Mouse (Mus musculus) liver, embryonic 13.5 days (tissue): ENCODE data around the gene Srrm3. TPM values are rescaled to one million over a fixed set of nuclear protein-coding genes. Genes with fewer than 3 reads are reported as not detected.

Experiments used
- ATAC-seq: fragments of 200-750 bp; cut with Nextera tagmentation; 2 replicates; pipeline ENCODE4 v1.8.0; 2017; ENCODE audit warnings: low read depth, mild to moderate bottlenecking, moderate number of reproducible peaks, moderate library complexity
- DNase-seq: peaks from one replicate; pipeline ENCODE4 v3.0.0; 2022
- H3K27ac ChIP-seq: fragments of 300-500 bp; sonication (generic); 2 replicates; pipeline ENCODE4 v1.5.1; 2015; ENCODE audit warnings: moderate library complexity, mild to moderate bottlenecking, inconsistent platforms
- H3K27me3 ChIP-seq: fragments of 300-500 bp; sonication (generic); 2 replicates; pipeline ENCODE4 v1.6.1; 2015; ENCODE audit warnings: mild to moderate bottlenecking, inconsistent platforms
- H3K36me3 ChIP-seq: fragments of 300-500 bp; sonication (generic); 2 replicates; pipeline ENCODE4 v1.6.1; 2015; ENCODE audit warnings: mild to moderate bottlenecking, inconsistent platforms
- H3K4me1 ChIP-seq: fragments of 300-500 bp; sonication (generic); replicated peaks from 2 replicates; pipeline ENCODE4 v1.6.1; 2015; ENCODE audit warnings: inconsistent platforms
- H3K4me2 ChIP-seq: fragments of 300-500 bp; sonication (generic); 2 replicates; pipeline ENCODE4 v1.6.1; 2015; ENCODE audit warnings: inconsistent platforms, mild to moderate bottlenecking, moderate library complexity
- H3K4me3 ChIP-seq: fragments of 300-500 bp; sonication (generic); replicated peaks from 2 replicates; pipeline ENCODE4 v1.5.1; 2015; ENCODE audit warnings: mild to moderate bottlenecking, inconsistent platforms
- H3K9ac ChIP-seq: fragments of 300-500 bp; sonication (generic); 2 replicates; pipeline ENCODE4 v1.6.1; 2015; ENCODE audit warnings: mild to moderate bottlenecking, inconsistent platforms
- H3K9me3 ChIP-seq: fragments of 300-500 bp; sonication (generic); replicated peaks from 2 replicates; pipeline ENCODE4 v1.6.1; 2016; ENCODE audit warnings: inconsistent platforms
- WGBS: fragments of 180-500 bp; shearing (Covaris S2); methylation state at CpG from one replicate; pipeline ENCODE4 v1.1.7; 2015; ENCODE audit not compliant: insufficient replicate concordance; 5-methylcytosine and 5-hydroxymethylcytosine counted together
- microRNA-seq: library from miRNA; unstranded; fragments of <30 nt; microRNA quantifications from one replicate; pipeline ENCODE4, GENCODE M21; 2016
- polyA plus RNA-seq: library from polyadenylated mRNA; unstranded; fragments of >200 nt; fragmentation: Nextera tagmentation; extraction: Ambion mirVana; gene quantifications from 2 replicates; pipeline ENCODE4 v1.2.1, GENCODE M21; 2015

Srrm3 gene
- polyA plus RNA-seq, 1 experiment from 2014 or later, result not detected

- peaks cover 83% of the 10 kb centered on the region for H3K36me3 ChIP-seq
These were observed 109.9 kb downstream of the Srrm3 start for GRCm38 (mm10) chr5:135916601-135917000.

DNA sequence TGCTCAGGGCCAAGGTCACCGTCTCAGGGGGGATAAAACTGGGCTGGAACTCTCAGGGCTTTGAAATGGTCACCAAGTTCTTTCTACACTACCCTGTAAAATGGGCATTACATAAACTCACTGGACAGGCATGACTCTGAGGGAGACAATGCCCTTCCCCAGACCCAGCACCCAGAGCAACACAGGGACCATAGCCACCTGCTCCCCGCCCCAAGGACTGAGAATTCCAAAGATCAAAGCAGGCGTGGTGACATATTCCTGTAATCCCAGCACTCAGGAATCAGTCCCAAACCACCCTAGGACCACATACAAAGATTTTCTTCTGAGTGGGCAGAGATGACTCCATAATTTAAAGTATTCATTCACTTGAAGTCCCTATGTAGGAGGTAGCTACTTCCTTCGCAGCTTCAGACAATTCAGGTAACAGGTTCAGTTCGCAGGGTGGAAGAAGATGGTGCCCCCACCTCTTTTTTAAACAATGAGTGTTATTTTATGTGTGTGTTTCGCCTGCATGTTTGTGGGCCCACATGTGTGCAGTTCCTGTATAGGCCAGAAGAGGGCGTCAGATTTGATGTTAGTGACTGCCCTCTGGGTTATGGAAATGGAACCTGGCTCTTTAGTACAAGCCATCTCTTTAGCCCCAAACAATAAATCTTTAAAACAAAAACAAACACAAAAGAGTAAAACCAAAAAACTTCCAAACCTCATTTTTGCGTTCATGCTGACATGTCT, 110.8 kb downstream of the Srrm3 start:
- Histone ChIP-seq H3K36me3 (peaks cover 83% of the 10 kb centered on the region), H3K4me1 (peaks cover 46% of the 10 kb centered on the region), H3K9ac (no peak overlapping the region), H3K9me3 (no peaks in the 10 kb centered on the region), H3K27me3 (no peaks in the 10 kb centered on the region), H3K27ac (no peak overlapping the region), H3K4me2 (no peak overlapping the region), H3K4me3 (no peak overlapping the region)
- DNase-seq (no peak), ATAC-seq (no peak)
- 78% methylated on average over 8 of the region's 8 CpGs for WGBS

More at GRCm38 (mm10) chr5:135916601-135917000, 109.9 kb downstream of the Srrm3 start:
- 78% methylated on average over 3 of the region's 3 CpGs for WGBS
- DNase-seq (no peak), ATAC-seq (no peak)
- H3K9ac ChIP-seq, result no peak overlapping the region
- no peak overlapping the region for H3K27ac ChIP-seq
- no peak overlapping the region for H3K4me2 ChIP-seq
- peaks cover 49% of the 10 kb centered on the region for H3K4me1 ChIP-seq
- no peaks in the 10 kb centered on the region for H3K27me3 ChIP-seq
- no peaks in the 10 kb centered on the region for H3K9me3 ChIP-seq
- no peak overlapping the region for H3K4me3 ChIP-seq

DNA sequence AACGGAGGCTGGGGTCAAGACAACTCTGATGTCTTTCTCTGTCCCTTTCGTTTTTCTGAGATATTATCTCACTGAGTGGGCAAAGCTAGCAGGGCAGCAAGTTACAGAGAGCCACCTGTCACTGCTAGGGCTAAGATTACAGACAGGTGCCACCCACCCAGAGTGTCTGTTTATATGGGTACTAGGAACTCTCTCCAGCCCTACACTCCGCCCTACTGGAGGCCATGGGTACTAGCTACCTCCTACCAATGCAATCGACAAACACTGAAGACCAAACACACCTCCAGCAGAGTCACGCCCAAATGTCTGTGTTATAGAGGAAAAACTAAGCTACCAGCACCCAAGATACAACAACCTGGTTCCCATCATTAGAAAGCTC, 111.4 kb downstream of the Srrm3 start:
- Histone ChIP-seq H3K36me3 (peaks cover 85% of the 10 kb centered on the region), H3K27me3 (no peaks in the 10 kb centered on the region), H3K4me2 (no peak overlapping the region), H3K9me3 (no peaks in the 10 kb centered on the region), H3K27ac (no peak overlapping the region), H3K9ac (no peak overlapping the region), H3K4me1 (peaks cover 41% of the 10 kb centered on the region), H3K4me3 (no peak overlapping the region)
- WGBS, result 79% methylated on average over 5 of the region's 5 CpGs
- ATAC-seq, result no peak
- no peak for DNase-seq

DNA sequence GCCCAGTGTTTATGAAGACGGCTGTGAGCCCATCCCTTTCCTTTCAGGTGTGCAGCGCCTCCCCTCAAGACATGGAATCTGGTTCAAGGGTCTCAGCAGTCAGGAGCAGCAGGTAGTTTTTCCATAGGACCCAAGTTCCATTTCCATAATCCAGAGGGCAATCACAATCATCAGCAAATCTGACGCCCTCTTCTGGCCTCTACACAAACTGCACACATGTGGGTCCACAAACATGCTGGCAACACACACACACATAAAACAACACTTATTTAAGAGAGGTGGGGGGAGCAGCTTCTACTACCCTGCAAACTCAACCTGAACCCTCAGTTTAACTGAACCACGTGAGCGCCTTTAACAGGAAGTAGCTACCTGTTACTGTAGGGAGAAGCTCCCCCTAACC, 111.9 kb downstream of the Srrm3 start:
- peaks cover 35% of the 10 kb centered on the region for H3K4me1 ChIP-seq
- no peaks in the 10 kb centered on the region for H3K9me3 ChIP-seq
- H3K4me3 ChIP-seq, result no peak overlapping the region
- peaks cover 88% of the 10 kb centered on the region for H3K36me3 ChIP-seq
- no peak overlapping the region for H3K4me2 ChIP-seq
- H3K27ac ChIP-seq, result no peak overlapping the region
- ATAC-seq (no peak), DNase-seq (no peak)
- WGBS, result 86% methylated on average over 5 of the region's 5 CpGs
- H3K9ac ChIP-seq, result no peak overlapping the region
- no peaks in the 10 kb centered on the region for H3K27me3 ChIP-seq

DNA sequence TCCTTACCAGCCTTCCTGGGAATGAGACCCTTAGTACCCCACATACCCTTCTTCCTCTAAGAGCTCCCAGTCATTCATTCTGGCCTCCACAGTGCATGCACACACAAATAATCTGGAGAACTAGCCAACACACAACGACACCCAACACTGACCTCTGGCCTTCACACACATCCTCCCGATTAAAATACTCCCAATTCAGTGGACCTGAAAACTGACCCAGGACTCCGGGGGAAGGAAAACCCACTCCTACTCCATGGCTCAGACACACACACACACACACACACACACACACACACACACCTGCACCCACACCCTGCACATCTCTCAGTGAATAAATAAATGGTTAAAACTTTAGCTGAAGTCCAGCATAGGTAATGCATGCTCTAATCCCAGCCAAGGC, 113.2 kb downstream of the Srrm3 start:
- no peaks in the 10 kb centered on the region for H3K9me3 ChIP-seq
- H3K4me1 ChIP-seq, result peaks cover 22% of the 10 kb centered on the region
- H3K36me3 ChIP-seq, result peaks cover 90% of the 10 kb centered on the region
- no peak overlapping the region for H3K4me3 ChIP-seq
- no peak overlapping the region for H3K9ac ChIP-seq
- WGBS, result 92% methylated on average over 3 of the region's 3 CpGs
- no peak overlapping the region for H3K27ac ChIP-seq
- DNase-seq, result no peak
- H3K4me2 ChIP-seq, result no peak overlapping the region
- no peaks in the 10 kb centered on the region for H3K27me3 ChIP-seq
- no peak for ATAC-seq

DNA sequence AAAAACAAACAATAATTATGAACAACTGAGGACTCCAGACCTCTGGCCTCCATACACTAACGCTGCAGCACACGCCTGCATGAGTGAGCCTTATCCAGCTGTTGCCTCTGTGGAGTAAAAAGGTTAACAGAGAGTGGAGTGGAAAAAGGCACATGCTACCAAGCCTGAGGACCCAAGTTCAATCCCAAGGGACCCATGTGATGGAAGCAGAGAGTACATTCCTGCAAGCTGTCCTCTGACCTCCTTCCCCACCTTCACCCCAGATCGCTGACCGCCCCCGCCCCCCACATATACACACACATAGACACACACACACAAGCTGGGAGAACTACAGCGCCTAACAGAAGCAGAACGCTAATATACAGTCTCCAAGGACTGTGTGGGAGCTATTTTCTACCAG, 117.2 kb downstream of the Srrm3 start:
- Histone ChIP-seq H3K27ac (no peak overlapping the region), H3K9me3 (no peaks in the 10 kb centered on the region), H3K4me3 (no peak overlapping the region), H3K27me3 (no peaks in the 10 kb centered on the region), H3K4me1 (0 out of 2 replicates have a peak, but pooled peaks cover 6% of the 10 kb centered on the region), H3K9ac (no peak overlapping the region), H3K36me3 (peaks cover 96% of the 10 kb centered on the region), H3K4me2 (no peak overlapping the region)
- WGBS, result 82% methylated on average over 7 of the region's 7 CpGs
- no peak for DNase-seq
- ATAC-seq, result no peak

Small RNA genes lying within 50 kb of the gene (microRNA-seq; reads per million reads assigned to microRNA genes)
- not detected for gene Gm23268

Other genes with a start within 250 kb of the Srrm3 start
- not detected in 2 replicates for gene Ccl26, start 243.3 kb upstream of the Srrm3 start, polyA plus RNA-seq
- gene Ccl24, start 233.8 kb upstream of the Srrm3 start, polyA plus RNA-seq, result 15.0 and 15.7 TPM in 2 replicates
- 11.4 and 12.2 TPM in 2 replicates for gene Rhbdd2, start 174.3 kb upstream of the Srrm3 start, polyA plus RNA-seq
- gene Por, start 136.9 kb upstream of the Srrm3 start, polyA plus RNA-seq, result 26.7 and 31.2 TPM in 2 replicates
- gene Tmem120a, start 62.4 kb upstream of the Srrm3 start, polyA plus RNA-seq, result 17.3 and 17.8 TPM in 2 replicates
- gene Styxl1, start 28.5 kb upstream of the Srrm3 start, polyA plus RNA-seq, result not detected in 2 replicates
- gene Mdh2, start 28.4 kb upstream of the Srrm3 start, polyA plus RNA-seq, result 416 and 419 TPM in 2 replicates
- 6.4 and 7.3 TPM in 2 replicates for gene Hspb1, start 81.0 kb downstream of the Srrm3 start, polyA plus RNA-seq
- gene Ywhag, start 127.7 kb downstream of the Srrm3 start, polyA plus RNA-seq, result 80.8 and 100 TPM in 2 replicates
- 1.8 TPM in 2 replicates for gene Ssc4d, start 167.6 kb downstream of the Srrm3 start, polyA plus RNA-seq
- not detected in 2 replicates for gene Zp3, start 173.2 kb downstream of the Srrm3 start, polyA plus RNA-seq
- 6.7 and 7.0 TPM in 2 replicates for gene Dtx2, start 187.9 kb downstream of the Srrm3 start, polyA plus RNA-seq
- 3.4 and 3.8 TPM in 2 replicates for gene Upk3b, start 231.6 kb downstream of the Srrm3 start, polyA plus RNA-seq
- 0.17 and 0.21 TPM in 2 replicates for gene Upk3bl, start 247.6 kb downstream of the Srrm3 start, polyA plus RNA-seq